Mouse (Mus musculus): ENCODE results near the gene Six3. TPM values are rescaled to one million over a fixed set of nuclear protein-coding genes. Genes with fewer than 3 reads are reported as not detected.

The Six3 gene
- total RNA-seq (2021), result not detected
- long read RNA-seq, experiment 1, result 0 reads
- long read RNA-seq, experiment 2, result 0 reads

- DNase-seq, result no peak
- intact Hi-C loops (cut with DNase I; ENCODE audit: low total_unique reads), result no loop called here
Observed at GRCm38 (mm10) chr17:85613266-85613860, at the start of gene Six3. Gene Six3, plus strand, starts transcription at chr17:85613608.

- DNase-seq, result no peak
- intact Hi-C loops (cut with DNase I; ENCODE audit: low total_unique reads), result no loop called here
Observed at GRCm38 (mm10) chr17:85564107-85564506, 49.3 kb upstream of the Six3 start.

GRCm38 (mm10) chr17:85574023-85574422, 39.4 kb upstream of the Six3 start:
- DNase-seq, result no peak
- intact Hi-C loops (cut with DNase I; ENCODE audit: low total_unique reads), result no loop called here

GRCm38 (mm10) chr17:85578290-85578689, 35.1 kb upstream of the Six3 start:
- intact Hi-C loops (cut with DNase I; ENCODE audit: low total_unique reads), result no loop called here
- no peak for DNase-seq

- intact Hi-C loops (cut with DNase I; ENCODE audit: low total_unique reads), result no loop called here
- DNase-seq, result no peak
Observed at GRCm38 (mm10) chr17:85579350-85579749, 34.1 kb upstream of the Six3 start.

GRCm38 (mm10) chr17:85580221-85580620, 33.2 kb upstream of the Six3 start:
- intact Hi-C loops (cut with DNase I; ENCODE audit: low total_unique reads), result no loop called here
- no peak for DNase-seq

GRCm38 (mm10) chr17:85584170-85584569, 29.2 kb upstream of the Six3 start:
- intact Hi-C loops (cut with DNase I; ENCODE audit: low total_unique reads), result no loop called here
- DNase-seq, result no peak

GRCm38 (mm10) chr17:85584573-85584972, 28.8 kb upstream of the Six3 start:
- no peak for DNase-seq
- intact Hi-C loops (cut with DNase I; ENCODE audit: low total_unique reads), result no loop called here

- no peak for DNase-seq
- intact Hi-C loops (cut with DNase I; ENCODE audit: low total_unique reads), result no loop called here
Observed at GRCm38 (mm10) chr17:85585779-85586178, 27.6 kb upstream of the Six3 start.

- intact Hi-C loops (cut with DNase I; ENCODE audit: low total_unique reads), result no loop called here
- no peak for DNase-seq
Observed at GRCm38 (mm10) chr17:85591976-85592375, 21.4 kb upstream of the Six3 start.

GRCm38 (mm10) chr17:85595853-85596252, 17.6 kb upstream of the Six3 start:
- no peak for DNase-seq
- intact Hi-C loops (cut with DNase I; ENCODE audit: low total_unique reads), result no loop called here

- intact Hi-C loops (cut with DNase I; ENCODE audit: low total_unique reads), result no loop called here
- DNase-seq, result no peak
Observed at GRCm38 (mm10) chr17:85596341-85596890, 17.0 kb upstream of the Six3 start.

- no peak for DNase-seq
- intact Hi-C loops (cut with DNase I; ENCODE audit: low total_unique reads), result no loop called here
Observed at GRCm38 (mm10) chr17:85599520-85599919, 13.9 kb upstream of the Six3 start.

- intact Hi-C loops (cut with DNase I; ENCODE audit: low total_unique reads), result no loop called here
- DNase-seq, result no peak
Observed at GRCm38 (mm10) chr17:85606463-85606862, 6.9 kb upstream of the Six3 start.

- no peak for DNase-seq
- intact Hi-C loops (cut with DNase I; ENCODE audit: low total_unique reads), result no loop called here
Observed at GRCm38 (mm10) chr17:85607556-85608365, 5.6 kb upstream of the Six3 start.

- intact Hi-C loops (cut with DNase I; ENCODE audit: low total_unique reads), result no loop called here
- no peak for DNase-seq
Observed at GRCm38 (mm10) chr17:85608366-85609093, 4.9 kb upstream of the Six3 start.

GRCm38 (mm10) chr17:85609094-85609425, 4.3 kb upstream of the Six3 start:
- DNase-seq, result no peak
- intact Hi-C loops (cut with DNase I; ENCODE audit: low total_unique reads), result no loop called here

- intact Hi-C loops (cut with DNase I; ENCODE audit: low total_unique reads), result no loop called here
- no peak for DNase-seq
Observed at GRCm38 (mm10) chr17:85609621-85610392, 3.6 kb upstream of the Six3 start.

- intact Hi-C loops (cut with DNase I; ENCODE audit: low total_unique reads), result no loop called here
- no peak for DNase-seq
Observed at GRCm38 (mm10) chr17:85610393-85611115, 2.9 kb upstream of the Six3 start.

Data from gastrocnemius, postnatal 14 days (tissue).